Mouse (Mus musculus) lung, postnatal 0 days (tissue): ENCODE data around the gene Itpr1.

Source experiments
- CTCF ChIP-seq: IDR thresholded peaks from 2 replicates; pipeline ENCODE4 v1.5.1; 2016; ENCODE audit warnings: antibody characterized with exemption, mild to moderate bottlenecking
- EP300 ChIP-seq: IDR thresholded peaks from 2 replicates; pipeline ENCODE4 v1.6.1; 2016; ENCODE audit warnings: antibody characterized with exemption, mild to moderate bottlenecking, control low read depth

GRCm38 (mm10) chr6:108334059-108334458, 121.2 kb downstream of the Itpr1 start:
- TF ChIP-seq CTCF (no peak), EP300 (no peak)
